Mouse (Mus musculus): ENCODE results near the gene Ldah. TPM values are rescaled to one million over a fixed set of nuclear protein-coding genes. Genes with fewer than 3 reads are reported as not detected.

Ldah gene
- polyA plus RNA-seq, 1 experiment from 2014 or later: 84.3 TPM

GRCm38 (mm10) chr12:8231101-8231500, 23.2 kb downstream of the Ldah start:
- ATAC-seq (ENCODE audit: low FRiP score): no peak
- Histone ChIP-seq H3K4me2 (no peak overlapping the region), H3K4me3 (no peak overlapping the region), H3K9me3 (no peaks in the 10 kb centered on the region), H3K27me3 (no peaks in the 10 kb centered on the region), H3K36me3 (peaks cover 27% of the 10 kb centered on the region), H3K4me1 (replicated peaks) (no peaks in the 10 kb centered on the region), H3K27ac (no peak overlapping the region), H3K9ac (no peak overlapping the region)
- WGBS: 98% methylated on average over 3 of the region's 3 CpGs

- no peak overlapping the region for H3K9ac ChIP-seq
- H3K36me3 ChIP-seq: peaks cover 22% of the 10 kb centered on the region
- no peaks in the 10 kb centered on the region for H3K27me3 ChIP-seq
- H3K27ac ChIP-seq: no peak overlapping the region
- WGBS: 88% methylated on average over 3 of the region's 3 CpGs
- H3K4me1 ChIP-seq (replicated peaks): no peaks in the 10 kb centered on the region
- H3K9me3 ChIP-seq: no peaks in the 10 kb centered on the region
- H3K4me2 ChIP-seq: no peak overlapping the region
- no peak for ATAC-seq (ENCODE audit: low FRiP score)
- H3K4me3 ChIP-seq: no peak overlapping the region
Measured at GRCm38 (mm10) chr12:8232679-8233078, 24.8 kb downstream of the Ldah start.

DNA sequence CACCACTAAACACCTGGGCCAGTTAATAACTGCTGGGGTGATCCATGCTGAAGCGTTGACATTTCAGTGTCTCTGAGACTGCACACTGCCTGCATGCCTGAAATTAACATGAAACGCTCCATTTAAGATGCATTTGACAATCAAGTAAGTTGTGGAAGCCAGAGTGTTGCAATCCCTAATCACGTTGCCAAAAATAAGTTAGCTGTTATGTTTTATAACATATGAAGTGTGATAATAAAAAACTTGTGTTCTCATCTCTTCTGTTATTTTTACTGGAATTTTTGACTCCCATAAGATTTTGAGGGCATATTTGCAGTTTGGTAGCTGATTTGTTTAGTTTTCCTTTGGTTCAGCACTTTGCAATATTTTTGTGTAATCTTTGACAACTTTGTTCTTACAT, 34.3 kb downstream of the Ldah start:
- no peak for ATAC-seq (ENCODE audit: low FRiP score)
- Histone ChIP-seq H3K27ac (no peak overlapping the region), H3K36me3 (peaks cover 9% of the 10 kb centered on the region), H3K4me2 (no peak overlapping the region), H3K4me3 (no peak overlapping the region), H3K9ac (no peak overlapping the region), H3K9me3 (no peaks in the 10 kb centered on the region), H3K4me1 (replicated peaks) (no peaks in the 10 kb centered on the region), H3K27me3 (no peaks in the 10 kb centered on the region)
- 89% methylated on average over 3 of the region's 3 CpGs for WGBS

DNA sequence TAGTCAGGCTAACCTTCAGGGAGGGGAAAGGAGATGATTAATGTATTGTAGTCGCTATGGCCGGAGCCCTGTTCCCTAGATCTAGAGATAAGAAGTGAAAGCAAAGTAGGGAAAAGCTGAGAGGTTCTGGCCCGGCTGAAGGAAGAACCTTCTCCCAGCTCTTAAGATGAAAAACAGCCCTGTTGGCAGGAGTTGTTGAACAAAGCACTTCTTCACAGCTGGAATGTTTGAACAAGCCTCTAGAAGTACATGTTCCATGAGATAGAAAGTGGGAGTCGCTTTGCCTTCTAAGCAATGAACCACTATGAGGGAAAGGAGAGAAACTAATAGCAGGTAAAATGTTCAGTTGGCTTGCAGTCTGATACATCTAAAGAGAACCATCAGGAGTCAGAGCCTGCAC, 36.8 kb downstream of the Ldah start:
- ATAC-seq (ENCODE audit: low FRiP score): no peak
- WGBS: 78% methylated on average over 4 of the region's 4 CpGs

DNA sequence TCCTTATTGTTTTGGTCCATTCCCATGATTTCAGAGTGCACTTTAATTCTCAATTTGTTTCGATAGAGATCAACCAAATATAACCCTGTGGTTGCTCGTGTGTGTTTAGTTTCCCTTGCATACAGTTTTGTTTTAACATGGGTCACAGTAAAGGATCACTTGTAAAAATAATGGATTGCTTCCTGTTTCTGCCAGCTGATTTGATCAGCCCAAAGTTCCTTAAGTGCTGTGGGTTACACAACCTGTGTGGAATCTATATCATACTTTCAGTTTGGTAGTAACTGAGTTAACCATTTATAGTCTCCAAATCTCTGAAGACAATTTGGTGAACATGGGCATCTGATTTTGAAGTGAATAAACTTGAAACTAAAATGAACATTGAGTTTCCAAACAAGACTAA, 52.4 kb downstream of the Ldah start:
- Histone ChIP-seq H3K9ac (no peak overlapping the region), H3K4me2 (no peak overlapping the region), H3K36me3 (0 out of 2 replicates have a peak, but pooled peaks cover 5% of the 10 kb centered on the region), H3K27me3 (no peaks in the 10 kb centered on the region), H3K27ac (no peak overlapping the region), H3K4me1 (replicated peaks) (peaks cover 4% of the 10 kb centered on the region; the same call in 1 of the 2 replicates), H3K9me3 (no peaks in the 10 kb centered on the region), H3K4me3 (no peak overlapping the region)
- ATAC-seq (ENCODE audit: low FRiP score): no peak
- WGBS: 82% methylated on average over 2 of the region's 2 CpGs

More for the DNA sequence above, 36.8 kb downstream of the Ldah start:
- no peak overlapping the region for H3K9ac ChIP-seq
- no peaks in the 10 kb centered on the region for H3K27me3 ChIP-seq
- H3K9me3 ChIP-seq: no peaks in the 10 kb centered on the region
- no peak overlapping the region for H3K27ac ChIP-seq
- no peaks in the 10 kb centered on the region for H3K4me1 ChIP-seq (replicated peaks)
- H3K4me2 ChIP-seq: no peak overlapping the region
- H3K4me3 ChIP-seq: no peak overlapping the region
- peaks cover 3% of the 10 kb centered on the region for H3K36me3 ChIP-seq

GRCm38 (mm10) chr12:8266311-8266710, 58.4 kb downstream of the Ldah start:
- H3K9me3 ChIP-seq: no peaks in the 10 kb centered on the region
- H3K4me3 ChIP-seq: no peak overlapping the region
- WGBS: 92% methylated on average over 7 of the region's 7 CpGs
- no peak overlapping the region for H3K27ac ChIP-seq
- H3K27me3 ChIP-seq: no peaks in the 10 kb centered on the region
- H3K9ac ChIP-seq: no peak overlapping the region
- peaks cover 4% of the 10 kb centered on the region; the same call in 1 of the 2 replicates for H3K4me1 ChIP-seq (replicated peaks)
- no peak overlapping the region for H3K4me2 ChIP-seq
- ATAC-seq (ENCODE audit: low FRiP score): no peak
- peaks cover 4% of the 10 kb centered on the region; the same call in 1 of the 2 replicates for H3K36me3 ChIP-seq

GRCm38 (mm10) chr12:8269627-8270026, 61.7 kb downstream of the Ldah start:
- 94% methylated on average over 11 of the region's 11 CpGs for WGBS
- Histone ChIP-seq H3K9me3 (no peaks in the 10 kb centered on the region), H3K9ac (no peak overlapping the region), H3K27me3 (no peaks in the 10 kb centered on the region), H3K27ac (no peak overlapping the region), H3K4me3 (no peak overlapping the region), H3K4me1 (replicated peaks) (no peaks in the 10 kb centered on the region), H3K36me3 (peaks cover 4% of the 10 kb centered on the region; the same call in 1 of the 2 replicates), H3K4me2 (no peak overlapping the region)
- ATAC-seq (ENCODE audit: low FRiP score): no peak

DNA sequence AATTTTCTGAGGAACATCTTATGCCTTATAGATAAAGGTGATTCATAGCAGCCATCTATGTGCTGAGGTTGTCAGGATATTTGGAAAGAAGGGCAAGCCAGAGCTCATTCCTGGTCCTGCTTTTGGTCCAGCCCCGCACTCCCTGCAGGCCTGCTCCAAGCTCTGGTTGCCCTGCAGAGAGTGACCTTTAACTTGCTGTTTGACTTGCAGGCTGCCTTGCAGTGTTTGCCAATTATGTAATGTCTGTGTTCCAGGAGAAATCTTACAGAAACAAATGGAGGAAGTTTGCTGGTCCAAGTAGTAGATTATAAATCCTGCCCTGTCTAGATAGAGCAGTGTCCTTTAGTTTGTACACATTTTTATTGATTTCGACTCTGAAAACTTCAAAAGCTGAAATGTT, 63.5 kb downstream of the Ldah start:
- H3K27me3 ChIP-seq: no peaks in the 10 kb centered on the region
- H3K36me3 ChIP-seq: peaks cover 7% of the 10 kb centered on the region; the same call in 1 of the 2 replicates
- H3K4me3 ChIP-seq: no peak overlapping the region
- ATAC-seq (ENCODE audit: low FRiP score): no peak
- H3K9me3 ChIP-seq: no peaks in the 10 kb centered on the region
- H3K4me1 ChIP-seq (replicated peaks): no peaks in the 10 kb centered on the region
- no peak overlapping the region for H3K27ac ChIP-seq
- H3K4me2 ChIP-seq: no peak overlapping the region
- 94% methylated on average over 2 of the region's 2 CpGs for WGBS
- H3K9ac ChIP-seq: no peak overlapping the region

GRCm38 (mm10) chr12:8273471-8274171, 65.7 kb downstream of the Ldah start:
- Histone ChIP-seq H3K27ac (no peak overlapping the region), H3K36me3 (0 out of 2 replicates have a peak, but pooled peaks cover 6% of the 10 kb centered on the region), H3K4me2 (no peak overlapping the region), H3K9ac (no peak overlapping the region), H3K9me3 (no peaks in the 10 kb centered on the region), H3K4me1 (replicated peaks) (no peaks in the 10 kb centered on the region), H3K27me3 (no peaks in the 10 kb centered on the region), H3K4me3 (no peak overlapping the region)
- WGBS: 95% methylated on average over 6 of the region's 6 CpGs
- ATAC-seq (ENCODE audit: low FRiP score): no peak

DNA sequence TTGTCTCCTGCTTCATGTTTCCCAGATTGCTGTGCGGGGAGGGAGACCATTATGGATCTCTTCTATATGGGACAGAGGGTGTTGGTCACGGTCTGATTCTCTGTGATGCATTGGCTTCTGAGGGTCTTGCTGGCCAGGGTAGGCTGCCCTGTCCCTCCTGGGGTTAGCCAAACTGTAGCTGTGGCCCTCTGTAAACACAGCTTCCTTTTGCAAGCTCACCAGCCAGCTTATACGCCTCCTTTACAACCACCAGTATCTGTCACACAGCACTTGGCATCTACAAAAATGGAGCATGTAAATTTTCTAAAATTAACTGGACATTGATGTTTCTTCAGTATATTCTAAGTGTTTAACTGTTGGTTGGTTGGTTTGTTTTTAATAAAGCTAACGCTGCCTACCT, 67.5 kb downstream of the Ldah start:
- Histone ChIP-seq H3K27me3 (no peaks in the 10 kb centered on the region), H3K4me3 (no peak overlapping the region), H3K4me1 (replicated peaks) (no peaks in the 10 kb centered on the region), H3K4me2 (no peak overlapping the region), H3K36me3 (0 out of 2 replicates have a peak, but pooled peaks cover 8% of the 10 kb centered on the region), H3K9me3 (no peaks in the 10 kb centered on the region), H3K9ac (no peak overlapping the region), H3K27ac (no peak overlapping the region)
- 88% methylated on average over 4 of the region's 4 CpGs for WGBS
- no peak for ATAC-seq (ENCODE audit: low FRiP score)

DNA sequence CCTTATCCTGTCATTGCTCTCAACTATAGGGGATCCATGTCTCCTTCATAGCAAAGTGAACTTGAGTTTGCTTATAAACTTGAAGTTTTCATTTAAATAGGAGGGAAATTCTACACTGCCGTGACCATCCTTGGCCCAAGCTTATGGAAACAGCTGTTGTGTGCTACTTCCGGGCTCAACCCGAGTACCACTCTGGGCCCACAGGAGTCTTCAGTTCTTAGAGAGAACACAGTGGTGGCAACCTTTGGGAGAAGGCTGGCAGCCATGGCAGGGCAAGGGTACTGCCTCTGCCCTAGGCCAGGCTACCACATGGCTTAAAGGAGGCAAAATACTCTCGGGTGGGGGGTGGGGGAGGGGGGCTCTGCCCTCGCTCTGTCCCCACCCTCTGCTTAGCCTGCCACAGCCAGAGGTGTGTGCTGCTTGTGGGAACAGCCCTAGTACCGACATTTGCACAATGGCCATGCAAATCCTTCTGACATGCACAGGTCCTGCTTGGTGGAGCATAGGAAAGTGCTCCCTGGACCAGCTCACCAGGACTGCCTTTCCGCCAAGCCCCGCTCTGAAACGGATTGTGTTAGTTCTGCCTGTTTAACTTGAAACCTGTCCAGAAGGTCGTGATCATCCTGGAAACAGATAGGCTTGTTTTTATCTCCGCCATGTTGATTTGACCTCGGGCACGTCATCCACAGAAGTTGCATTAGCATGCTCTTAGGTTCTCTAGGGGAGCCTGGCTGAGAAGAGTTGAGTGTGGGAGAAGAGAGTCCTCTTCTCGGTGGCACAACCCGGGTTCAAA, 73.5 kb downstream of the Ldah start:
- WGBS: 85% methylated on average over 15 of the region's 15 CpGs
- no peaks in the 10 kb centered on the region for H3K27me3 ChIP-seq
- no peak overlapping the region for H3K9ac ChIP-seq
- no peak overlapping the region for H3K27ac ChIP-seq
- no peaks in the 10 kb centered on the region for H3K4me1 ChIP-seq (replicated peaks)
- peaks cover 27% of the 10 kb centered on the region for H3K36me3 ChIP-seq
- H3K4me2 ChIP-seq: no peak overlapping the region
- H3K9me3 ChIP-seq: no peaks in the 10 kb centered on the region
- no peak overlapping the region for H3K4me3 ChIP-seq
- no peak for ATAC-seq (ENCODE audit: low FRiP score)

DNA sequence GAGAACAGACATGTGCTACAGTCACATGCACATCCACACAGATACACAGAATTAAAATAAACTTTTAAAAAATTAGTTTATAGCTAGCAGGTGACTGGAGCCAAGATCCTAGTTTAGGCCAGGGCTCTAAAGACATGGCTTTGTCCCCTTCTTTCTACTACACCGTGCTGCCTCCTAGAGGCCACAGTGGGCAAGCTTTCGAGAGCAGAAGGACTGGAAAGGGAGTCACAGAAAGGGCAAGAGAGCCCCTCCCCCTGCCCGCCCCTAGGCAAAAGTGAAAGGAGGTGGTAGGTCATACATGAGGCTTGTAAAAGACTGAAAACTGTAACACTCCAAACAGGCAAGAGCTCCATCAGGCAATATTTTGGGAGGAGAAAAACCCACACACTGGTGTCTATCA, 80.1 kb downstream of the Ldah start:
- Histone ChIP-seq H3K9me3 (no peaks in the 10 kb centered on the region), H3K27ac (no peak overlapping the region), H3K4me1 (replicated peaks) (peaks cover 17% of the 10 kb centered on the region), H3K4me2 (no peak overlapping the region), H3K27me3 (no peaks in the 10 kb centered on the region), H3K9ac (no peak overlapping the region), H3K4me3 (no peak overlapping the region), H3K36me3 (peaks cover 17% of the 10 kb centered on the region; the same call in 1 of the 2 replicates)
- no peak for ATAC-seq (ENCODE audit: low FRiP score)
- WGBS: 68% methylated on average over 3 of the region's 3 CpGs

All from hindbrain, embryonic 13.5 days (tissue).